Mouse (Mus musculus): ENCODE results near the gene Ccar1. TPM values are rescaled to one million over a fixed set of nuclear protein-coding genes. Genes with fewer than 3 reads are reported as not detected.
"Not testable (repeated sequence)": the region's sequence is repeated elsewhere in the genome, so short reads cannot be mapped to it uniquely, and the experiment has no call there.

Ccar1 gene
- 10 to 100 TPM; 43.2 to 52.6 (median 45.4) TPM for total RNA-seq (2022)

GRCm38 (mm10) chr10:62792177-62793090, at the start of gene Ccar1:
Gene Ccar1 (minus strand): TSS chr10:62792286.
- DNase-seq (ENCODE audit: low spot score in 2 of 2) = peak; percentile 96 to 97

- no peak for DNase-seq (ENCODE audit: low spot score in 2 of 2)
Observed at GRCm38 (mm10) chr10:62840687-62841086, 48.6 kb upstream of the Ccar1 start.

GRCm38 (mm10) chr10:62837987-62838386, 45.9 kb upstream of the Ccar1 start:
- no peak for DNase-seq (ENCODE audit: low spot score in 2 of 2)

GRCm38 (mm10) chr10:62832783-62833182, 40.7 kb upstream of the Ccar1 start:
- DNase-seq (ENCODE audit: low spot score in 2 of 2) = no peak

GRCm38 (mm10) chr10:62831546-62831945, 39.5 kb upstream of the Ccar1 start:
- DNase-seq (ENCODE audit: low spot score in 2 of 2) = no peak

GRCm38 (mm10) chr10:62824474-62824873, 32.4 kb upstream of the Ccar1 start:
- DNase-seq (ENCODE audit: low spot score in 2 of 2) = no peak

- no peak for DNase-seq (ENCODE audit: low spot score in 2 of 2)
Observed at GRCm38 (mm10) chr10:62823431-62823830, 31.3 kb upstream of the Ccar1 start.

- no peak for DNase-seq (ENCODE audit: low spot score in 2 of 2)
Observed at GRCm38 (mm10) chr10:62810010-62810409, 17.9 kb upstream of the Ccar1 start.

- no peak for DNase-seq (ENCODE audit: low spot score in 2 of 2)
Observed at GRCm38 (mm10) chr10:62808766-62809165, 16.7 kb upstream of the Ccar1 start.

- DNase-seq (ENCODE audit: low spot score in 2 of 2) = no peak
Observed at GRCm38 (mm10) chr10:62808316-62808715, 16.2 kb upstream of the Ccar1 start.

GRCm38 (mm10) chr10:62804106-62804505, 12.0 kb upstream of the Ccar1 start:
- no peak for DNase-seq (ENCODE audit: low spot score in 2 of 2)

GRCm38 (mm10) chr10:62803296-62803695, 11.2 kb upstream of the Ccar1 start:
- DNase-seq (ENCODE audit: low spot score in 2 of 2) = no peak

- no peak for DNase-seq (ENCODE audit: low spot score in 2 of 2)
Observed at GRCm38 (mm10) chr10:62794221-62794620, 2.1 kb upstream of the Ccar1 start.

GRCm38 (mm10) chr10:62793091-62793453, 986 bp upstream of the Ccar1 start:
- no peak for DNase-seq (ENCODE audit: low spot score in 2 of 2)

- DNase-seq (ENCODE audit: low spot score in 2 of 2) = peak; percentile 12 to 27
Observed at GRCm38 (mm10) chr10:62791251-62792176, 572 bp downstream of the Ccar1 start.

- not testable (repeated sequence) for DNase-seq (ENCODE audit: low spot score in 2 of 2)
Observed at GRCm38 (mm10) chr10:62781776-62782175, 10.3 kb downstream of the Ccar1 start.

GRCm38 (mm10) chr10:62750781-62751180, 41.3 kb downstream of the Ccar1 start:
- no peak for DNase-seq (ENCODE audit: low spot score in 2 of 2)

GRCm38 (mm10) chr10:62739961-62740737, 51.9 kb downstream of the Ccar1 start:
- DNase-seq (ENCODE audit: low spot score in 2 of 2) = no peak

GRCm38 (mm10) chr10:62736965-62737688, 55.0 kb downstream of the Ccar1 start:
- no peak for DNase-seq (ENCODE audit: low spot score in 2 of 2)

GRCm38 (mm10) chr10:62730826-62731225, 61.3 kb downstream of the Ccar1 start:
- DNase-seq (ENCODE audit: low spot score in 2 of 2) = no peak
